Mouse (Mus musculus) MEL (cell line): ENCODE measurements around the gene Plekhj1. TPM values are rescaled to one million over a fixed set of nuclear protein-coding genes. Genes with fewer than 3 reads are reported as not detected.

Experiments used
- DNase-seq: peaks from one replicate; pipeline ENCODE4 v3.0.0; 2011; ENCODE audit warnings: low read depth, low spot score
- H3K27ac ChIP-seq: 2 replicates; pipeline ENCODE4 v1.5.1; 2012; ENCODE audit warnings: low read depth, mild to moderate bottlenecking, control low read depth, low read length, moderate library complexity; ENCODE audit not compliant: control insufficient read depth
- H3K27me3 ChIP-seq, 2 experiments: fragments of 150-350 bp in 1 of 2; sonication (generic) in 1 of 2; 2 replicates each; pipeline ENCODE4 v1.6.1; 2012; ENCODE audit warnings: low read length in 2 of 2, mild to moderate bottlenecking in 2 of 2, improper control_type of control experiment in 1 of 2, moderate library complexity in 1 of 2; ENCODE audit not compliant: insufficient read depth in 2 of 2, control insufficient read depth in 1 of 2
- H3K36me3 ChIP-seq, 2 experiments: 2 replicates each; pipeline ENCODE4 v1.6.1; 2012 to 2014; ENCODE audit warnings: low read length in 2 of 2, improper control_type of control experiment in 1 of 2, inconsistent platforms in 1 of 2, mild to moderate bottlenecking in 1 of 2; ENCODE audit not compliant: insufficient read depth in 2 of 2, control insufficient read depth in 1 of 2
- H3K4me1 ChIP-seq, 2 experiments: fragments of 150-350 bp in 1 of 2; sonication (generic) in 1 of 2; 2 replicates each; pipeline ENCODE4 v1.6.1; 2012; ENCODE audit warnings: low read length in 2 of 2, improper control_type of control experiment in 1 of 2, mild to moderate bottlenecking in 1 of 2; ENCODE audit not compliant: insufficient read depth in 2 of 2, control insufficient read depth in 1 of 2
- H3K4me3 ChIP-seq, 2 experiments: fragments of 150-350 bp in 1 of 2; sonication (generic) in 1 of 2; 2 replicates each; pipeline ENCODE4 v1.5.1; 2012; ENCODE audit warnings: low read depth in 2 of 2, low read length in 2 of 2, mild to moderate bottlenecking in 2 of 2, moderate library complexity in 2 of 2, control low read depth in 1 of 2, improper control_type of control experiment in 1 of 2; ENCODE audit not compliant: control insufficient read depth in 1 of 2, insufficient read depth in 1 of 2
- H3K79me2 ChIP-seq: 2 replicates; pipeline ENCODE4 v1.6.1; 2012; ENCODE audit warnings: mild to moderate bottlenecking, low read length, moderate library complexity; ENCODE audit not compliant: control insufficient read depth, poor library complexity, insufficient read depth
- H3K9ac ChIP-seq: 2 replicates; pipeline ENCODE4 v1.6.1; 2012; ENCODE audit warnings: low read depth, mild to moderate bottlenecking, control low read depth, low read length, moderate library complexity; ENCODE audit not compliant: control insufficient read depth, poor library complexity, severe bottlenecking
- H3K9me3 ChIP-seq: fragments of 150-350 bp; sonication (generic); replicated peaks from 2 replicates; pipeline ENCODE4 v1.6.1; 2012; ENCODE audit warnings: mild to moderate bottlenecking, low read length, improper control_type of control experiment, moderate library complexity; ENCODE audit not compliant: insufficient read depth
- BHLHE40 ChIP-seq: IDR thresholded peaks from 2 replicates; pipeline ENCODE4 v1.6.1; 2012; ENCODE audit warnings: low read depth, mild to moderate bottlenecking, inconsistent platforms, low read length, improper control_type of control experiment, borderline replicate concordance
- CHD2 ChIP-seq: IDR thresholded peaks from 2 replicates; pipeline ENCODE4 v1.6.1; 2011; ENCODE audit warnings: low read length, improper control_type of control experiment
- E2F4 ChIP-seq: IDR thresholded peaks from 2 replicates; pipeline ENCODE4 v1.6.1; 2011; ENCODE audit warnings: low read depth, low read length, improper control_type of control experiment, borderline replicate concordance
- ETS1 ChIP-seq: IDR thresholded peaks from 2 replicates; pipeline ENCODE4 v1.6.1; 2012; ENCODE audit warnings: low read depth, mild to moderate bottlenecking, inconsistent platforms, low read length, improper control_type of control experiment, moderate library complexity
- GABPA ChIP-seq: IDR thresholded peaks from 2 replicates; pipeline ENCODE4 v1.6.1; 2012; ENCODE audit warnings: low read depth, mild to moderate bottlenecking, inconsistent platforms, low read length, improper control_type of control experiment, moderate library complexity
- HCFC1 ChIP-seq: IDR thresholded peaks from 2 replicates; pipeline ENCODE4 v1.6.1; 2012; ENCODE audit warnings: low read depth, mild to moderate bottlenecking, inconsistent platforms, low read length, improper control_type of control experiment, moderate library complexity
- MAX ChIP-seq: IDR thresholded peaks from 2 replicates; pipeline ENCODE4 v1.6.1; 2011; ENCODE audit warnings: low read length, improper control_type of control experiment
- MAZ ChIP-seq: IDR thresholded peaks from 2 replicates; pipeline ENCODE4 v1.6.1; 2012; ENCODE audit warnings: low read depth, mild to moderate bottlenecking, inconsistent platforms, low read length, improper control_type of control experiment
- MYC ChIP-seq: IDR thresholded peaks from 2 replicates; pipeline ENCODE4 v1.6.1; 2011; ENCODE audit warnings: low read depth, mild to moderate bottlenecking, low read length, improper control_type of control experiment, moderate library complexity
- NELFE ChIP-seq: IDR thresholded peaks from 2 replicates; pipeline ENCODE4 v1.6.1; 2011; ENCODE audit warnings: low read depth, low read length, improper control_type of control experiment
- POLR2A ChIP-seq, 2 experiments: IDR thresholded peaks; 2 replicates each; pipeline ENCODE4 v1.6.1; 2011 to 2012; ENCODE audit warnings: low read length in 2 of 2, mild to moderate bottlenecking in 2 of 2, control low read depth in 1 of 2, improper control_type of control experiment in 1 of 2, low read depth in 1 of 2, moderate library complexity in 1 of 2; ENCODE audit not compliant: control insufficient read depth in 1 of 2, insufficient read depth in 1 of 2, poor library complexity in 1 of 2
- POLR2AphosphoS2 ChIP-seq: IDR thresholded peaks from 2 replicates; pipeline ENCODE4 v1.6.1; 2011; ENCODE audit warnings: low read length, improper control_type of control experiment
- RAD21 ChIP-seq: IDR thresholded peaks from 2 replicates; pipeline ENCODE4 v1.6.1; 2011; ENCODE audit warnings: mild to moderate bottlenecking, low read depth, low read length, improper control_type of control experiment
- RCOR1 ChIP-seq: IDR thresholded peaks from 2 replicates; pipeline ENCODE4 v1.6.1; 2012; ENCODE audit warnings: low read depth, mild to moderate bottlenecking, inconsistent platforms, low read length, improper control_type of control experiment
- TCF12 ChIP-seq: IDR thresholded peaks from 2 replicates; pipeline ENCODE4 v1.6.1; 2014; ENCODE audit warnings: low read depth, mild to moderate bottlenecking, inconsistent platforms, low read length, improper control_type of control experiment, moderate library complexity
- USF1 ChIP-seq: IDR thresholded peaks from 2 replicates; pipeline ENCODE4 v1.6.1; 2014; ENCODE audit warnings: low read depth, mild to moderate bottlenecking, inconsistent platforms, low read length, improper control_type of control experiment, moderate library complexity
- USF2 ChIP-seq, 2 experiments: IDR thresholded peaks; 2 replicates each; pipeline ENCODE4 v1.6.1; 2011 to 2012; ENCODE audit warnings: improper control_type of control experiment in 2 of 2, low read length in 2 of 2, borderline replicate concordance in 1 of 2, inconsistent platforms in 1 of 2, low read depth in 1 of 2, mild to moderate bottlenecking in 1 of 2; ENCODE audit not compliant: insufficient read depth in 1 of 2
- ZC3H11A ChIP-seq: IDR thresholded peaks from 2 replicates; pipeline ENCODE4 v1.6.1; 2012; ENCODE audit warnings: low read depth, mild to moderate bottlenecking, inconsistent platforms, low read length, improper control_type of control experiment
- ZKSCAN1 ChIP-seq: IDR thresholded peaks from 2 replicates; pipeline ENCODE4 v1.6.1; 2012; ENCODE audit warnings: low read depth, mild to moderate bottlenecking, inconsistent platforms, low read length, improper control_type of control experiment, moderate library complexity
- ZMIZ1 ChIP-seq: IDR thresholded peaks from 2 replicates; pipeline ENCODE4 v1.6.1; 2012; ENCODE audit warnings: low read depth, mild to moderate bottlenecking, inconsistent platforms, low read length, improper control_type of control experiment, moderate library complexity
- polyA plus RNA-seq, 2 experiments: library from polyadenylated mRNA; stranded (reverse) in 1 of 2; unstranded in 1 of 2; fragments of >175 nt in 1 of 2; fragments of >200 nt in 1 of 2; gene quantifications; 2 replicates each; pipeline versions ENCODE4 v1.2.1 to v1.2.4; 2012; ENCODE audit warnings: low replicate concordance in 2 of 2, low read depth in 1 of 2; ENCODE audit not compliant: insufficient read length in 2 of 2, insufficient read depth in 1 of 2, missing spikeins in 1 of 2
- total RNA-seq: library from RNA; depleted of rRNA; stranded (reverse); fragments of 300-350 nt; gene quantifications from 2 replicates; pipeline ENCODE4 v1.2.3, GENCODE M21; 2012

The Plekhj1 gene
- total and polyA plus RNA-seq, 3 experiments: 86.9 to 217 TPM; not detected in 1

DNA sequence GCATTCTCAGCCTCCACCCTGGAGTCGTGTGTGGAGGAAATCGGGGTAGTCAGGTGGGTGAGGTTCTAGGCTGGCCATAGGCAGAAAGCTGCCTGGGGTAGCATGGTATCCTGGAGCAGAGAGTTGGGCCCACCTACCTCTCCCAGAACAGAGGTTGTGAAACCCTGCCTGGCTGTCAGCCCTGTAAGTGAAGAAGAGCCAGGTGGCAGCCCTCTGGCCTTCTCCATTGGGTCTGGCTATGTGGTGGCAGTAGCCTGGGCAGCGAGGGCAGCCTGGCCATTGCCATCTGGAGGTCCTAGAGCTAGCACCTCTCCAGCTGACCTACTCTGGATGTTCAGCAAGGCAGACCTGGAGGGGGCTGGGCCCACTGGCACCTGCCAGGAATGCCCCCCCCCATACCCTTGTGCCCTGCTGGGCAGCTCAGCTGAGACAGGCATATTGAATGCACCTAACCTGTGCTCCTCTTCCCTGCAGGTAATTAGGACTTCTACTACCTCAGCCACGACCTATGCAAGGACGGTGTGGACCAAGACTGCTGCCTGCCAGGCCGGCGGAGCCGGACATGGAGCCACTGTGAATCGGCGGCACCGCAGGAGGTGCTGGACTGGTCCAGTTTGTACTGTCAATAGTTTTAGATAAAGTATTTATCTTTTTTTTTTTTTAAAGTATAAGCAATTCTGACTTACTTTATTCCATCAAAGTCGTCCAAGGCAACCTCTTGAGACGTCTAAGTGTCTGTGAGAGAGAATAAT lies 5.2 kb downstream of the Plekhj1 start:
- DNase-seq: no peak
- H3K27me3 ChIP-seq: no peaks in the 10 kb centered on the region
- peaks cover 0 to 6% of the 10 kb centered on the region in 2 experiments; a peak in 2 of 4 replicates for H3K4me1 ChIP-seq
- H3K79me2 ChIP-seq: peaks cover 20% of the 10 kb centered on the region
- H3K27ac ChIP-seq: no peak overlapping the region
- H3K4me3 ChIP-seq: no peak overlapping the region
- H3K9me3 ChIP-seq: no peaks in the 10 kb centered on the region
- H3K9ac ChIP-seq: no peak overlapping the region
- peaks cover 7 to 8% of the 10 kb centered on the region in 2 experiments; a peak in 3 of 4 replicates for H3K36me3 ChIP-seq
- TF ChIP-seq POLR2A (IDR thresholded peaks at IDR 0.05; ENCODE audit: control insufficient read depth in 1 of 2, insufficient read depth in 1 of 2, low read depth in 1 of 2, low read length in 2 of 2, poor library complexity in 1 of 2): no peak
- TF ChIP-seq MAX: no peak
- no peak for TF ChIP-seq ZKSCAN1
- TF ChIP-seq RCOR1: no peak
- no peak for TF ChIP-seq E2F4
- TF ChIP-seq CHD2: no peak

DNA sequence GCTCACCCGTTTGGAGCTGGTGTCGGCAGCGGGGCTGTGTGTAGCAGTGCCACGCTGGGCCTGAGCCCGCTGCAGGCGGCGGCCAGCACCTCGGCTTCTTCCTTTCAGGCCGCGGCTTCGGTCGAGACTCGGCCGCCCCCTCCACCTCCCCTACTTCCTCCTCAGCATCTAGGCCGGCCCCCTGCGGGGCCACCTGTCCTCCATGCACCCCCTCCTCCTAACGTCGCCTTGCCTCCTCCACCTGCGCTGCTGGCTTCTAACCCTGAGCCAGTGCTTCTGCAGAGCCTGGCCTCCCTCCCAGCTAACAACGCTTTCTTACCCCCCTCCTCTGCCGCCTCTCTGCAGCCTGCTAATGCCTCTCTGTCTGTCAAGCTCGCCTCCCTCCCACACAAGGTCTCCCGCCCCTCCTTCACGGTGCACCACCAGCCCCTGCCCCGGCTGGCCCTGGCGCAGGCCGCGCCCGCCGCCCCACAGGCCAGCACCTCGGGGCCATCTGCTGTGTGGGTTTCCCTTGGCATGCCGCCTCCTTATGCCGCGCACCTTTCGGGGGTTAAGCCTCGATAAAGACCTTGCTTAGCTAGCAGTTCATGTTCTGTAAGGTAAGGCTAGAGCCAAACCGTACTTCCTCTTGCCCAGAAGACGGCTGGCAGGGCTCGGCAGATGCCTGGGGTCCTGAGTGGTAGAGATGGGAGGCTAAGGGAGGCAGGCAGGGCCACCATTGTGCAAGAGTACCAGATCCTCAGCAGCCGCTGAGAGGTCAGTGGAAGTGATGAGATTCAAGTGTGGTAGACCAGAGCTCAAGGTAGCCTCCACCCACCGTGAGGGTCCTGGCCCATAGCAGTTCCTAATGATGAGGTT lies 6.0 kb downstream of the Plekhj1 start:
- H3K36me3 ChIP-seq: peaks cover 7 to 10% of the 10 kb centered on the region in 2 experiments; a peak in 3 of 4 replicates
- H3K79me2 ChIP-seq: peaks cover 12% of the 10 kb centered on the region
- no peak overlapping the region for H3K27ac ChIP-seq
- no peak for TF ChIP-seq ZC3H11A
- TF ChIP-seq POLR2AphosphoS2: 0 out of 2 replicates have a peak, but pooled peaks have one; percentile 21
- TF ChIP-seq POLR2A (IDR thresholded peaks at IDR 0.05; ENCODE audit: control insufficient read depth in 1 of 2, insufficient read depth in 1 of 2, low read depth in 1 of 2, low read length in 2 of 2, poor library complexity in 1 of 2): peak in 1 of 2 experiments; percentile 21; a peak in 1 of 4 replicates
- peak; percentile 19 for DNase-seq
- H3K27me3 ChIP-seq: no peaks in the 10 kb centered on the region
- no peak overlapping the region for H3K4me3 ChIP-seq
- H3K9me3 ChIP-seq: no peaks in the 10 kb centered on the region
- H3K9ac ChIP-seq: no peak overlapping the region
- peaks cover 0 to 6% of the 10 kb centered on the region in 2 experiments; a peak in 2 of 4 replicates for H3K4me1 ChIP-seq

DNA sequence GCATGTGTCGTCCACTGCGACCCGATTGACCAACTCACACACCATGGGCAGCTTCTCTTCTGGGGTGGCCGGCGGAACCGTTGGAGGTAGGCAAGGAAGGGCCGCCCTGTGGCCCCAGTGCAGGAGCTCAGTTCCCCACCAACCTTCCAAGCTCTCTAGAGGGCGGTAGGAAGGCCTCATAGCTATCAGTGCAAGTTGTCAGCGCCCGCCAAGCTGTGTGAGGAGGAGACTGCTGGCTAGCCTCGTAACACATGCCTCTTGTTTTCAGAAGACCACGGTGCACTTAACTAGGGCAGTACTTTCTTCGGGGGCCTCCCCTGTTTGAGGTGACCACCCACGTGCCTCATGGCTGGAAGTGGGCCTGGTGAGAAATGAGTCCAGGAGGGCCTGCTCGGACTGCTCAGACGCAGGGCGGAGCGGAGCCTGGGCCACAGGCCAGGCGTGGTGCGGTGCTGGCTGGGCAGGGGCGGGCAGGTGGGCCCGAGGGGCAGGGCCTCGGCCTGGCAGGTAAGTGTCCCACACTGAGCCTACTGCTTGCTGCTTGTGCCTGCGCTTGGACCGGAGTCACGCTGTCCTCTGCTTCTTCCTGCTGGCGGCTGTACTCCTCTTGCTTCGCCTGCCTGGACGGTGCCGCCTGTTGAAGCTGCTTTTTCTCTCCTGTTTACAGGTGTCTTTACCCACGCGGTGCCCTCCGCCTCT lies 6.8 kb downstream of the Plekhj1 start:
- peaks cover 0 to 2% of the 10 kb centered on the region in 2 experiments; a peak in 2 of 4 replicates for H3K4me1 ChIP-seq
- no peaks in the 10 kb centered on the region for H3K27me3 ChIP-seq
- peaks cover 4% of the 10 kb centered on the region for H3K79me2 ChIP-seq
- DNase-seq: no peak
- H3K4me3 ChIP-seq: no peak overlapping the region
- no peaks in the 10 kb centered on the region for H3K9me3 ChIP-seq
- no peak overlapping the region for H3K27ac ChIP-seq
- H3K36me3 ChIP-seq: peaks cover 3 to 13% of the 10 kb centered on the region in 2 experiments; a peak in 3 of 4 replicates
- TF ChIP-seq RAD21 (no peak), ZMIZ1 (no peak), HCFC1 (no peak), BHLHE40 (no peak), USF2 (IDR thresholded peaks at IDR 0.05; ENCODE audit: borderline replicate concordance in 1 of 2, insufficient read depth in 1 of 2, low read depth in 1 of 2, low read length in 2 of 2) (no peak), USF1 (no peak), CHD2 (no peak), GABPA (no peak), NELFE (no peak), POLR2AphosphoS2 (no peak; the same call in 1 of the 2 replicates), MYC (no peak), ETS1 (no peak), MAZ (no peak), TCF12 (no peak)
- no peak overlapping the region for H3K9ac ChIP-seq
